Mouse (Mus musculus) 416B (cell line): ENCODE results near the gene Rex1bd.

Source experiments
- DNase-seq: peaks from one replicate; pipeline ENCODE4 v3.0.0; 2011; ENCODE audit warnings: low read depth

The Rex1bd gene

GRCm38 (mm10) chr8:70501820-70502529 is 4.6 kb downstream of the Rex1bd start:
- DNase-seq, result no peak

- no peak for DNase-seq
These were observed 5.9 kb downstream of the Rex1bd start for GRCm38 (mm10) chr8:70500386-70501301.

- DNase-seq, result no peak
These were observed 10.8 kb downstream of the Rex1bd start for GRCm38 (mm10) chr8:70495771-70496062.

- no peak for DNase-seq
These were observed 11.4 kb downstream of the Rex1bd start for GRCm38 (mm10) chr8:70495001-70495770.

GRCm38 (mm10) chr8:70494416-70494945 is 12.1 kb downstream of the Rex1bd start:
- no peak for DNase-seq

GRCm38 (mm10) chr8:70493692-70494415 is 12.7 kb downstream of the Rex1bd start:
- DNase-seq, result no peak

- no peak for DNase-seq
These were observed 13.6 kb downstream of the Rex1bd start, which contains the start of gene Crlf1 for GRCm38 (mm10) chr8:70492664-70493640. Gene Crlf1, plus strand, starts transcription at chr8:70493158.

- no peak for DNase-seq
These were observed 15.6 kb downstream of the Rex1bd start for GRCm38 (mm10) chr8:70490880-70491495.

- no peak for DNase-seq
These were observed 16.3 kb downstream of the Rex1bd start for GRCm38 (mm10) chr8:70490061-70490879.

GRCm38 (mm10) chr8:70489576-70489975 is 17.0 kb downstream of the Rex1bd start:
- no peak for DNase-seq

GRCm38 (mm10) chr8:70488931-70489470 is 17.6 kb downstream of the Rex1bd start:
- DNase-seq, result no peak

GRCm38 (mm10) chr8:70487993-70488796 is 18.4 kb downstream of the Rex1bd start:
- DNase-seq, result no peak

- no peak for DNase-seq
These were observed 19.5 kb downstream of the Rex1bd start, which contains the start of gene Tmem59l for GRCm38 (mm10) chr8:70486941-70487520. Gene Tmem59l, minus strand, starts transcription at chr8:70487358.

- no peak for DNase-seq
These were observed 20.3 kb downstream of the Rex1bd start for GRCm38 (mm10) chr8:70486191-70486681.

GRCm38 (mm10) chr8:70482943-70483342 is 23.6 kb downstream of the Rex1bd start:
- DNase-seq, result no peak

GRCm38 (mm10) chr8:70481908-70482307 is 24.6 kb downstream of the Rex1bd start:
- no peak for DNase-seq
